Mouse (Mus musculus) heart, embryonic 11.5 days (tissue): Measurements from ENCODE around the gene Clasp2. TPM values are rescaled to one million over a fixed set of nuclear protein-coding genes. Genes with fewer than 3 reads are reported as not detected.
"Not testable (repeated sequence)": the region's sequence is repeated elsewhere in the genome, so short reads cannot be mapped to it uniquely, and the experiment has no call there.

Experiments used
- ATAC-seq: fragments of 200-750 bp; cut with Nextera tagmentation; replicated peaks from 2 replicates; pipeline ENCODE4 v1.8.0; 2017; ENCODE audit warnings: moderate library complexity; ENCODE audit not compliant: insufficient number of reproducible peaks, low FRiP score, low TSS enrichment
- H3K27ac ChIP-seq: fragments of 300-500 bp; sonication (generic); 2 replicates; pipeline ENCODE4 v1.5.1; 2014; ENCODE audit warnings: mild to moderate bottlenecking, low read depth, low read length
- H3K27me3 ChIP-seq: fragments of 300-500 bp; sonication (generic); 2 replicates; pipeline ENCODE4 v1.6.1; 2014; ENCODE audit warnings: mild to moderate bottlenecking, low read length, mixed read lengths; ENCODE audit not compliant: control insufficient read depth, insufficient read depth
- H3K36me3 ChIP-seq: fragments of 300-500 bp; sonication (generic); 2 replicates; pipeline ENCODE4 v1.6.1; 2014; ENCODE audit warnings: mild to moderate bottlenecking, low read length, moderate library complexity, mixed read lengths; ENCODE audit not compliant: control insufficient read depth, insufficient read depth
- H3K4me1 ChIP-seq: fragments of 300-500 bp; sonication (generic); 2 replicates; pipeline ENCODE4 v1.6.1; 2014; ENCODE audit warnings: low read length; ENCODE audit not compliant: control insufficient read depth, insufficient read depth
- H3K4me2 ChIP-seq: fragments of 300-500 bp; sonication (generic); 2 replicates; pipeline ENCODE4 v1.6.1; 2014; ENCODE audit warnings: mild to moderate bottlenecking, moderate library complexity
- H3K4me3 ChIP-seq: fragments of 300-500 bp; sonication (generic); 2 replicates; pipeline ENCODE4 v1.5.1; 2014; ENCODE audit warnings: low read depth, low read length
- H3K9ac ChIP-seq: fragments of 300-500 bp; sonication (generic); 2 replicates; pipeline ENCODE4 v1.6.1; 2014; ENCODE audit warnings: mild to moderate bottlenecking, low read depth, low read length, moderate library complexity
- H3K9me3 ChIP-seq: fragments of 300-500 bp; sonication (generic); replicated peaks from 2 replicates; pipeline ENCODE4 v1.6.1; 2016; ENCODE audit warnings: low read length; ENCODE audit not compliant: control insufficient read depth
- WGBS: fragments of 180-500 bp; shearing (Covaris S2); extraction: QIAGEN DNeasy Blood & Tissue Kit; methylation state at CpG from one replicate; pipeline ENCODE4 v1.1.7; 2014; ENCODE audit not compliant: insufficient replicate concordance; 5-methylcytosine and 5-hydroxymethylcytosine counted together
- polyA plus RNA-seq: library from polyadenylated mRNA; unstranded; fragments of >200 nt; fragmentation: Nextera tagmentation; extraction: Ambion mirVana; gene quantifications from 2 replicates; pipeline ENCODE4 v1.2.1, GENCODE M21; 2014

Gene Clasp2
- polyA plus RNA-seq, 1 experiment from 2014 or later: 25.3 TPM

DNA sequence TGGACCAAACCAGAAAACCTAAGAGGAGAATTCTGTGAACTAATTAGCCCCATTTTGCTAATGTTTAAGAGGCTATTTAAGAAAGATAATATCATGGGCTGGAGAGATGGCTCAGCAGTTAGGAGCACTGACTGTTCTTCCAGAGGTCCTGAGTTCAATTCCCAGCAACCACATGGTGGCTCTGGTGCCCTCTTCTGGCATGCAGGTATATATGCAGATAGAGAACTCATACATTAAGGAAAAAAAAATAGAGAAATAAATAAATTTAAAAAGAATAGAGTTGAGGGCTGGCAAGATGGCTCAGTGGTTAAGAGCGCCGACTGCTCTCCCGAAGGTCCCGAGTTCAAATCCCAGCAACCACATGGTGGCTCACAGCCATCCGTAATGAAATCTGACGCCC is 163.0 kb downstream of the Clasp2 start:
- not testable (repeated sequence) for H3K4me2 ChIP-seq, H3K9ac ChIP-seq, H3K9me3 ChIP-seq, H3K4me3 ChIP-seq, ATAC-seq, H3K4me1 ChIP-seq, H3K27me3 ChIP-seq, H3K27ac ChIP-seq
- WGBS: 93% methylated on average over 6 of the region's 6 CpGs
- peaks cover 14% of the 10 kb centered on the region for H3K36me3 ChIP-seq

DNA sequence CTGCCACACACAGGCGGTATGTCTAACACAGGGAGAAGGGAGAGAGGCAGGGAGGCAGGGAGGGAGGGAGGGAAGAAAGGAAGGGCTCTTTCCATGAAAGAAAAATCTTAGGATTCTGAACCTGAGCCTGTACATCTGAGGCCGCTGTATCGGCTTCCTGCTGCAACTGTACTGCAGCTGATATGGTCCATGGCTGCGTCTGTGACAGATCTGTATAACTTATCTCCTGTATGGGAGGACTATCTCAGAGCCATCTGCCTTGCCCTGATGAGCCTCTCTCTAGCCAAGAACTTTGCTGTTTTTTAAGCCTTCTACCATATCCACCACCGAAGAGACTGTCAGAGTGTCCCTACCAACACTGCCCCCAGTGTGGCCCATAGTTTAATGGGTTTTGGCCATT is 174.5 kb downstream of the Clasp2 start:
- Histone ChIP-seq H3K4me1 (no peaks in the 10 kb centered on the region), H3K4me3 (no peak overlapping the region), H3K36me3 (peaks cover 18% of the 10 kb centered on the region), H3K27me3 (no peaks in the 10 kb centered on the region), H3K4me2 (no peak overlapping the region), H3K9ac (no peak overlapping the region), H3K27ac (no peak overlapping the region), H3K9me3 (no peaks in the 10 kb centered on the region)
- no peak for ATAC-seq
- WGBS: 88% methylated on average over 5 of the region's 5 CpGs

DNA sequence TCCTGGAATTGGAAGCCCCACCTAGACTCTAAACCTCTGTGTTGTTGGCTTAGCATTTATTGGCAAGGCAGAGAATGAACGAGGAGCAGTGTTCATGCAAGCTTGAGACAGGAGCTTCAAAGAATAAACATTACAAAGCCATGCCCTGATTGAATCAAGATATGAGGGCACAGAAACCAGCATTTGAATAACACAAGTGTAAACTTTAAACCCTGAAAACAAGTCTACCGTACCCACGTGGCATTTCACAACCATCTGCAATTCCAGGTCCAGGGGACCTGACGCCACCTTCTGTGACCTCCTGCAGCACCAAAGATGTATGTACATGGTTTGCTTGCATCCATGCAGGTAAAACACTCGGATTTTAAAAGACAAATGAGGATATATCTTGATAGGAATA is 181.4 kb downstream of the Clasp2 start:
- Histone ChIP-seq H3K4me1 (no peaks in the 10 kb centered on the region), H3K27me3 (no peaks in the 10 kb centered on the region), H3K4me3 (no peak overlapping the region), H3K4me2 (no peak overlapping the region), H3K9ac (no peak overlapping the region), H3K36me3 (peaks cover 4% of the 10 kb centered on the region; the same call in 1 of the 2 replicates), H3K9me3 (no peaks in the 10 kb centered on the region), H3K27ac (no peak overlapping the region)
- WGBS: 93% methylated on average over 5 of the region's 5 CpGs
- ATAC-seq: no peak

DNA sequence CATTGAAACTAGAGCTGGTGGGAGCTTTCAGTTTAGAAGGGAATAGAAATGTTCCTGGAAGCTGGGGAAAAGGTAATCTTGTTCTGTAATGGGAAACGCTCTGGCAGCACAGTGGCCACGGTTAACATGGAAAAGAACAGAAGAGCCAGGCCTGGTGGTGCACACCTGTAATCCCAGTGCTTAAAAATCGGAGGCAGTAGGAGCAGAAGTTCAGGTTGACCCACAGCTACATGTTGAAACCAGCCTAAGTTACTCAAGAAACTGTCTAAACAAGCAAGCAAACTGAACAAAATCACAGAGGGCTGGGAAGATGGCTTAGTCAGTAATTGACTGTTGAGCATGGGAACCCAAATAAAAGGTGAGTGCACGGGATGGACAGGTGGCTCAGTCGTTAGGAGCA is 183.6 kb downstream of the Clasp2 start:
- H3K36me3 ChIP-seq: peaks cover 4% of the 10 kb centered on the region; the same call in 1 of the 2 replicates
- H3K4me2 ChIP-seq: no peak overlapping the region
- H3K27ac ChIP-seq: no peak overlapping the region
- H3K4me3 ChIP-seq: no peak overlapping the region
- no peaks in the 10 kb centered on the region for H3K4me1 ChIP-seq
- H3K27me3 ChIP-seq: no peaks in the 10 kb centered on the region
- ATAC-seq: no peak
- 89% methylated on average over 5 of the region's 5 CpGs for WGBS
- no peaks in the 10 kb centered on the region for H3K9me3 ChIP-seq
- H3K9ac ChIP-seq: no peak overlapping the region

DNA sequence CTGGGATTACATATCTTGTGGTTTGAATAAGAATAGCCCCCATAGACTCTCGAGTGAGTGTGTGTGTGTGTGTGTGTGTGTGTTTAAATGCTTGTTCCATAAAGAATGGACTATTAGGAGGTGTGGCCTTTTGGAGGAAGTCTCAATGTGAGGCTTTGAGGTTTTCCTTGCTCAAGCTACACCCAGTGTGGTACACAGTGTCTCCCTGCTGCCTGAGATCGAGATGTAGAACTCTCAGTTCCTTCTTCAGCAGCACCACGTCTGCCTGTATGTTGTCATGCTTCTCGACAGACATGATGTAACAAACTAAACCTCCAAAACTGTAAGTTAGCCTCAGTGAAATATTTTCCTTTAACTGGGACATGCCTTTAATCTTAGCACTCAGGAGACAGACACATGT is 187.3 kb downstream of the Clasp2 start:
- Histone ChIP-seq H3K9me3 (no peaks in the 10 kb centered on the region), H3K4me2 (no peak overlapping the region), H3K27ac (no peak overlapping the region), H3K36me3 (no peaks in the 10 kb centered on the region), H3K4me1 (peaks cover 12% of the 10 kb centered on the region), H3K27me3 (no peaks in the 10 kb centered on the region), H3K9ac (no peak overlapping the region), H3K4me3 (no peak overlapping the region)
- 80% methylated on average over 4 of the region's 4 CpGs for WGBS
- ATAC-seq: no peak

DNA sequence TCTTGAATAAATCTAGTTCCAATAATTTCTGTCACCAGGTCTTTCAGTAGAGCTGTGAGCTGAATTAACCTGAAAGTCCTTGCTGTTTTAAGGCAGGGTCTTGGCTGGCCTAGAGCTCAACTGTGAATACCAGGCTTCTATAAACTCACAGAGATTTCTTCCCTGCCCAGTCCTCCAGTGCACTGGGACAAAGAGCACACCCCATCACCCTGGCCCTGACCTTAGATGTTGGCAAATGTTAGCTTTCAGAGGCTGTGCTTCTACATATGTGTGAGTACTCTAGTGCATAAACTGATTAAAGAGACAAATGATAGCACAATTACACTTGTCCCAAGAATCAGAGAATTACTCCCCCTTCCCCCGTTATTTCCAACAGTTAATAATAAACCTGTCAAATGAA is 188.4 kb downstream of the Clasp2 start:
- Histone ChIP-seq H3K4me1 (peaks cover 13% of the 10 kb centered on the region), H3K27me3 (no peaks in the 10 kb centered on the region), H3K9ac (no peak overlapping the region), H3K4me2 (peak overlapping the region; percentile 71), H3K36me3 (no peaks in the 10 kb centered on the region), H3K4me3 (no peak overlapping the region), H3K27ac (no peak overlapping the region), H3K9me3 (no peaks in the 10 kb centered on the region)
- WGBS: 81% methylated on average over 1 of the region's 1 CpGs
- ATAC-seq: no peak

DNA sequence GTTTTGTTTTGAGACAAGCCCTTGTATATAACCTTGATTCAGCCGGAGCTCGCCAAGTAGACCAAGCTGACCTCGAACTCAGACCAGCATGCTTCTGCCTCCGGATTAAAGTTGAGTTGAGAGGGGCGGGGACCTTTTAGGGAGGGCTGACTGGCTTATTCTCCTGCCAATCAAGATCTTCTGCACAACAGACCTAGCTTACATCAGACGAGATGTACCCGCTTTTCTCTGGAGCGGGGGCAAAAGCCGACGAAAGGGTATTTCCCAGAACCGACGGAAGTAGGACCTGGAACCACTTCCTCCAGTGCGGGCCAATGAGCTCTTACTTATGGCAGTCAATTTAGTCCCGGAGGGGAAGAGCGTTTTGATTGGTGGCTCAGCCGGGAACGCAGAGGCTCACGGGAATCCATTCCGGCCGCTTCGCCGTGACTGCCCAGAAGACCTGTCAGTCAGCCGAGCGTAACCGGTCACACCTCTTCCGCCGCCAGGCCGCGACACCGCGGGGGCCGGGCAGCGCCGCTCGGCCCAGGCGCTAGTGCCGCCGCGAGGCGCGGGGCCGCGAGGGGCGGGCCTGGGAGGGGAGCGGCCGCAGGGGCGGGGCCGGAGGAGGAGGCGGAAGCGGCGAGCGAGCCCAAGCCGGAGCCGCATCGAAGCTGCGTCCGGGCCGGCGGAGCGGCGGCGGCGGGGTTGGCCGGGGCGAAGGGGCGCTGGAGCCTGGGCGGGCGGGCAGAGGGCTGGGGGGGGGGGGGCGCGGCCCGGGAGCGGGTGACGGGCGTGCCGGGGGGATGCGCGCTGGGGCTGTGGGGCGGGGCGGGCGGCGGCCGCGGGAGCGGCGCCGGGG is 189.5 kb downstream of the Clasp2 start, which contains the start of gene Ubp1:
Gene Ubp1 (plus strand): TSS at position 401 of the 841 bp plus-strand sequence.
- Histone ChIP-seq H3K9ac (peak within 1 kb of the TSS; percentile 97), H3K4me1 (peaks cover 13% of the 10 kb centered on the region), H3K4me2 (peak within 1 kb of the TSS; percentile 77), H3K27ac (peak within 1 kb of the TSS; percentile 92), H3K27me3 (no peaks in the 10 kb centered on the region), H3K4me3 (peak within 1 kb of the TSS; percentile 98), H3K36me3 (no peaks in the 10 kb centered on the region), H3K9me3 (no peaks in the 10 kb centered on the region)
- ATAC-seq: peak; percentile 98
- WGBS: under 1% methylated on average over 50 of the region's 86 CpGs

DNA sequence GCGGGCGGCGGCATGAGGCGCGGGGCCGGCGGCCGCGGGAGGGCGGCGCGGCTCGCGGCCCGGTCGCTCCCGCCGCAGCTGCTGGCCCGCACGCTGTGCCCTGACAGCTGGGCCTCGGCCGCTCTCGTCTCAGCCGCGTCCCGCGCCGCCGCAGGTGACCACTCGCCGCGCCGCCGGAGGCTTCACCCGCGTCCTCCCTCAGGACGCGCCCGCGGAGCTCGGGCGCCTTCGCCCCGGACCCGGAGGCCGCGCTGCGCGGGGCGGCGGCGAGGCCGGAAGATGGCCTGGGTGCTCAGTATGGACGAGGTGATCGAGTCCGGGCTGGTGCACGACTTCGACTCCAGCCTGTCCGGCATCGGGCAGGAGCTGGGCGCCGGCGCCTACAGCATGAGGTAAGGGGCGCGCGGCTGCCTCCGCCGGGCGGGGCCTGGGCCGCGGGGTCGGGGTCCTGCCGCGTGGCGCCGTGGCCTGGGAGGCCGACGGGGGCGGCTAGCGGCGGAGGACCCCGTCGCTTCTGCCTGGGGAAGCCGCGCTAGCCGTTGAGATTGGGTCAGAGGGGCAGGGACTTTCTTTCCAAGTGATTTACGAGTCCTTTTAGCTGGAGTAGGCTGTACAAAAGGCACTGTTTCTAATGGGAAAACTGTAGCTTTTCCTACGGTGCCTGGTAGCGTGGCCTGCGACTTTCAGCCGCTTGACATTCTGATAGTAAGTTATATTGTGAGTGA is 190.3 kb downstream of the Clasp2 start:
- Histone ChIP-seq H3K9me3 (no peaks in the 10 kb centered on the region), H3K4me3 (peak overlapping the region; percentile 98), H3K9ac (peak overlapping the region; percentile 97), H3K27ac (peak overlapping the region; percentile 90), H3K4me1 (peaks cover 17% of the 10 kb centered on the region), H3K4me2 (peak overlapping the region; percentile 77), H3K36me3 (no peaks in the 10 kb centered on the region), H3K27me3 (no peaks in the 10 kb centered on the region)
- ATAC-seq: peak; percentile 39
- under 1% methylated on average over 62 of the region's 91 CpGs for WGBS
